Mouse (Mus musculus): ENCODE measurements around the gene Fam189a1.

Gene Fam189a1

GRCm38 (mm10) chr7:65104207-65105096, 51.9 kb downstream of the Fam189a1 start:
- DNase-seq (ENCODE audit: low spot score in 2 of 2), result no peak

DNA sequence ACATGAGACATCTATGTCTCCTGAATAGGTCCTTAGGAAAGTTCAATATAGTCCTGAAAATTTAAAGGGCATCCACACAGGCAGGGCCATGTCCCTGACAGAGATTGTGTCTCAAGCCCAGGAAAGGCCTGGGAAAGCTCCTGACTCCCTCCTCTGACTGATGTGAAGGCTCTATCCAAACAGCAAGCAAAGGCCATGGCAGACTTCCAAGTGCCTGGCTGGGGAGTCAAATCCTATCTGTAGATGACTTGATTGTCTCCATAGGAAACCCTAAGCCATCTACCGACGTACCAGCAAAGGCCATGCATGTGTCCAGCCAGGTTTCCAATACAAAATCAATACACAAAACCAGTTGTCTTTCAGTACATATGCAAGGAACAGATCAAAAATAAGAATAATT, 54.7 kb downstream of the Fam189a1 start:
- DNase-seq (ENCODE audit: low spot score in 2 of 2), result no peak

DNA sequence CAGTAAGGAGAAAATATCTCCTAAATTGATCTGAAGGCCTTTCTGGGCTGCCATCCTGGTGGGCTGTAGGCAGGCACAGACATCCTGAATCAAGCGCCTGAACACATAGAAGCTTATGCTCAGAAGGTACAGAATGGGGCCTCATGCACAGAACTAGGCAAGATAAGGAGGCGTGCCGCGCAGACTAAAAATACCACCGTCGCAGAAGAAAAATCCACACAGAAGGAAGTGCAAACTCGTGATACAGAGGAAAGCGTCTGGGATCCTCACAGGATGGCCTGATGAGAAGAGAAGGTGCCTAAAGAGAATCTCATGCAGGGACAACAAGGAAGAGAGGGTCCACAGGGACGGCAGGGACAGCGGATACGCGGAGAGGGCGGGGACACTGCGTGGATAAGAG, 58.7 kb downstream of the Fam189a1 start:
- no peak for DNase-seq (ENCODE audit: low spot score in 2 of 2)

GRCm38 (mm10) chr7:65095631-65096107, 60.7 kb downstream of the Fam189a1 start:
- DNase-seq (ENCODE audit: low spot score in 2 of 2), result no peak

- DNase-seq (ENCODE audit: low spot score in 2 of 2), result no peak
These were observed 63.1 kb downstream of the Fam189a1 start for GRCm38 (mm10) chr7:65093314-65093713.

GRCm38 (mm10) chr7:65091486-65091885, 64.9 kb downstream of the Fam189a1 start:
- no peak for DNase-seq (ENCODE audit: low spot score in 2 of 2)

- no peak for DNase-seq (ENCODE audit: low spot score in 2 of 2)
These were observed 70.4 kb downstream of the Fam189a1 start for GRCm38 (mm10) chr7:65085972-65086371.

GRCm38 (mm10) chr7:65082778-65083091, 73.6 kb downstream of the Fam189a1 start:
- no peak for DNase-seq (ENCODE audit: low spot score in 2 of 2)

DNA sequence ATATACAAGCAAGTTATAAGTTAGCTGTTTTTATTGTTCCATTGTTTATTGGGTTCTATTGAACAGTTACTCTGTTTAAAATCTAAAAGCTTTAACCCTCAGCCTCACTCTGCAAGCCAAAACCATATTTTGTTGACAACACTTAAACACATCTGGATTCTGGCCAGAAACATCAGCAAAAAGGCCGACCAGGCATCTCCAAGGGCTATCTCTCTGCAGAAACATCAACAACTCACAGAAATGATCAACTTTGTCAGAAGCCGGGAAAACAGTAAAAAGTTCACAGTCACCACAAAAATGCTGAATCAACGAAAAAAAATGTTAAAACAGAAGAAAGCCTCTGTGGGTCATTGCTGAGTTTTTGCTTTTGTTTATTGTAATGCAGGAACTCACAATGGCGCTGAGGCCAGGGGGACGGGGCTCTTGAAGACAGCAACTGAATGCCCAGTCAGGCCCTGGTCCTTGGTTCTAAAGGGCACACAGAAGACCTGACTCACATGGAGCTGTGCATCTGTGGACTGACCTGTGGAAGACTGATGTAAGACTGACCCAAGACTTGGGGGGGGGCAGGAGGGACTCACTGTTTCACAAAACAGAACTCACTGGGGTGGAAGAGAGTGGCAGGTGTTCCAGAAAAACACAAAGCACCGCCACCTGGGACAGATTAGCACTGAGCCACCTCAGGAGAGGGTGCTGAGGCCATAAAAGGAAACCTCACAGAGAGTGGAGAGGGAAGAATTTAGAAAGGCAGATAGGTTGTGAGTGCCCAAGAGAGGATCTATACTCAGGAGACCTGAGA, 74.2 kb downstream of the Fam189a1 start:
- DNase-seq (ENCODE audit: low spot score in 2 of 2), result no peak

GRCm38 (mm10) chr7:65076134-65076533, 80.2 kb downstream of the Fam189a1 start:
- DNase-seq (ENCODE audit: low spot score in 2 of 2), result no peak

GRCm38 (mm10) chr7:65074194-65074593, 82.2 kb downstream of the Fam189a1 start:
- no peak for DNase-seq (ENCODE audit: low spot score in 2 of 2)

GRCm38 (mm10) chr7:65073555-65073954, 82.8 kb downstream of the Fam189a1 start:
- DNase-seq (ENCODE audit: low spot score in 2 of 2), result peak; percentile 62 to 67

DNA sequence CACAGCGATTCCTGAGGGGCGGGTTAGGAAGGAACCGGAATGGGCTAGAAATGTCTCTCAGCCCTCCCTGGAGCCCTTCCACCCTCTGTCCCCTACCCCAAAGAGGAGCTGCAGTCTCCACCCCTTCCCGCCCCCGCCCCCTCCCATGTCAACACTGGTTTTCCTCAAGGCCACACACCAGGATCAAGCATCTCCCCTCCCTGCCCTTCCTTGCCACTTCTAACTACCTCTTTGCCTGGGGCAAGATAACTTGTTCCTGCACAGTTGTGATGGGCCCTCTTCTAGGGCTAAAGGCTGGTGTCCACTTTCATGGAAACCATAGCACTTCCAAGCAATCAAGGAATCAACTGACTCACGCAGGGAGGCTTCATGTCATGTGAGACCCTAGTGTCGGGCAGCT, 90.2 kb downstream of the Fam189a1 start:
- no peak for DNase-seq (ENCODE audit: low spot score in 2 of 2)

- no peak for DNase-seq (ENCODE audit: low spot score in 2 of 2)
These were observed 90.9 kb downstream of the Fam189a1 start for GRCm38 (mm10) chr7:65065457-65065856.

GRCm38 (mm10) chr7:65064638-65065037, 91.7 kb downstream of the Fam189a1 start:
- no peak for DNase-seq (ENCODE audit: low spot score in 2 of 2)

GRCm38 (mm10) chr7:65064096-65064495, 92.3 kb downstream of the Fam189a1 start:
- DNase-seq (ENCODE audit: low spot score in 2 of 2), result no peak

GRCm38 (mm10) chr7:65060163-65060799, 96.1 kb downstream of the Fam189a1 start:
- DNase-seq (ENCODE audit: low spot score in 2 of 2), result no peak

DNA sequence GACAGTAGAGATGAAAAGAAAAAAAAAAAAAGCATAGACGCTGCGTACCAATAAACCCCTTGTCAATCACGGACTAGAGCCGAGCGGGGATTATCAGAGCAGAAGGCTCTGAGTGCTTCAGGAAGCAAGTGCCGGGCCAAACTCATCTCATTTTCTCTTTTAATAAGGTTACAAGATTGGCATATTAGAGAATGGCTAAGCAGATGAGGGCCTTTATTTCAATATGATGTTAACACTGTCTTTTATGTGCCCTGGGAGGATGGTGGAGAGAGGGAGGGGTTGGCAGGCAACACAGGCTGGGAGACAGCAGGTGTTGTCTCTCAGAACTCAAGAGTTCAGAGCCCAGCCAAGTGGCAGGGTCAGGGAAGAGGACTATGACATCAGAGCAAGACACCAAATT, 99.5 kb downstream of the Fam189a1 start:
- DNase-seq (ENCODE audit: low spot score in 2 of 2), result no peak

GRCm38 (mm10) chr7:65051986-65052385, 104.4 kb downstream of the Fam189a1 start:
- no peak for DNase-seq (ENCODE audit: low spot score in 2 of 2)

GRCm38 (mm10) chr7:65049236-65049954, 107.0 kb downstream of the Fam189a1 start:
- DNase-seq (ENCODE audit: low spot score in 2 of 2), result no peak

DNA sequence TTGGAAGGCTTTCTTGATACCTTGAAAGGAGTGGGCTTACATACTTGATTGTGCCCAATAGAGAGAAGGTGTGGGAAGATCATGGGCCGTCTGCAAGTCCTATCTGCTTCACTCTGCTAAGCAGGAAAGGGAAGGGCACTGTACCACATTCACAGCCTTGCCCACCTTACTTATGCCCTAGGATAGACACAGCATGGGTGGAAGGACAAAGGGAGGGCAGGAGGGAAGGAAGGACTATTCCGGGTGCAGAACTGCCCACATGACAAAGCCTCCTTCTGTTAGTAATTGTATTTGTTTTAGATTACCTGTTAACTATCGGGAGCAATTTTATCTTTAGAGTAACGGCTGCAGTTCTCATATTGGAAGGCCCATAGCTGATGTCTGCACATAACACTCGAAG, 108.7 kb downstream of the Fam189a1 start:
- DNase-seq (ENCODE audit: low spot score in 2 of 2), result no peak

GRCm38 (mm10) chr7:65046690-65047089, 109.7 kb downstream of the Fam189a1 start:
- DNase-seq (ENCODE audit: low spot score in 2 of 2), result no peak
